Mouse (Mus musculus): Measurements from ENCODE around the gene Gm12394. TPM values are rescaled to one million over a fixed set of nuclear protein-coding genes. Genes with fewer than 3 reads are reported as not detected.
"Not testable (repeated sequence)": the region's sequence is repeated elsewhere in the genome, so short reads cannot be mapped to it uniquely, and the experiment has no call there.

The Gm12394 gene
- 0.69 and 0.73 TPM in 2 replicates for polyA plus RNA-seq (2014; fragmentation: Nextera tagmentation; extraction: Ambion mirVana)

DNA sequence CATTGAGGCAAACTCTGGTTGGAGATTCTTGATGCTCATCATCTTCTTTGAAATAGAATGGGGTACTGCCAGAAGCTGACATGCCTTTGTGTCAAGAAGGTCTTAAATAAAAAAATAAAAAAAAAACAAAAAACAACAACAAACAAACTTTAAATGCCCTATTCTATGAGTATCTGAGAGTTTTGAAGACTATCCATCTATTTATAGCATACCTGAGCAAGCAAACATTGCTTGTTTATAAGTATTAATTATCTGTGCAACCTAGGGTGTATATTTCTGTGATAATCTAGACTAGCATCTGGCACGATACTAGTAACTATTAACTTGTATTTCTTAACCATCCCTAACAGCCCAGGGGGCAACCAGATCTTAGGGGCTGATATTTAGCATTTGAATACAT lies at the start of gene Gm12394:
Gm12394 (minus strand) TSS at position 101 of the 400 bp plus-strand sequence.
- not testable (repeated sequence) for H3K4me2 ChIP-seq (ENCODE audit: low read depth); H3K27ac ChIP-seq (ENCODE audit: low read depth, low read length); H3K9ac ChIP-seq (ENCODE audit: low read length); ATAC-seq (ENCODE audit: insufficient read depth, low FRiP score, low TSS enrichment); H3K4me3 ChIP-seq (ENCODE audit: low read depth, low read length); DNase-seq (ENCODE audit: low spot score); H3K9me3 ChIP-seq (ENCODE audit: control insufficient read depth, low read length); H3K36me3 ChIP-seq (ENCODE audit: control insufficient read depth, insufficient read depth, low read length); H3K27me3 ChIP-seq (ENCODE audit: control insufficient read depth, insufficient read depth, low read length); H3K4me1 ChIP-seq (ENCODE audit: control insufficient read depth, insufficient read depth, low read length)
- whole genome bisulfite sequencing: 80% methylated on average over 1 of the region's 1 CpGs

DNA sequence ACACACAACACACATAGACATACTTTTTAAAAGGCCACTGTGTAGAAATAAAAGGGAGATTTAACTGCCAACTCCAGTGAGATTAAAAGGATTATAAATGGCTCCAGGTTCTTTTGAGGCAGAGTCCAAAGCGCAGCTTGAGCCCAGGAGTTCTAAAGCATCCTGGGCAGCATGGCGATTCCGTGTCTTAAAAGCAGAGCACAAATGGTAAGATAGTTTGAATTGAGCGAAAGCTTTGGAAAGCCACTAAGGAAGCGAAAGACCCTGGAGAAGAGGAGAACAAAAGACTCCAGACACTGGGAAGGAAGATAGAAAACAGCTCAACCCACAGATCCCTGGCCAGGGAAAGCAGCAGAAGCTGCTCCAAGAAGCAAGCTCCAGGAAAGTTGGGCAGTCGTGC lies 48.4 kb upstream of the Gm12394 start:
- H3K27ac ChIP-seq (ENCODE audit: low read depth, low read length): no peak overlapping the region
- H3K36me3 ChIP-seq (ENCODE audit: control insufficient read depth, insufficient read depth, low read length): no peaks in the 10 kb centered on the region
- ATAC-seq (ENCODE audit: insufficient read depth, low FRiP score, low TSS enrichment) (no peak), DNase-seq (ENCODE audit: low spot score) (no peak)
- H3K27me3 ChIP-seq (ENCODE audit: control insufficient read depth, insufficient read depth, low read length): no peaks in the 10 kb centered on the region
- no peaks in the 10 kb centered on the region for H3K9me3 ChIP-seq (ENCODE audit: control insufficient read depth, low read length)
- no peak overlapping the region for H3K9ac ChIP-seq (ENCODE audit: low read length)
- H3K4me3 ChIP-seq (ENCODE audit: low read depth, low read length): no peak overlapping the region
- WGBS: 82% methylated on average over 6 of the region's 6 CpGs
- no peaks in the 10 kb centered on the region for H3K4me1 ChIP-seq (ENCODE audit: control insufficient read depth, insufficient read depth, low read length)
- H3K4me2 ChIP-seq (ENCODE audit: low read depth): no peak overlapping the region

- no peak for DNase-seq (ENCODE audit: low spot score)
- H3K9me3 ChIP-seq (ENCODE audit: control insufficient read depth, low read length): no peaks in the 10 kb centered on the region
- 95% methylated on average over 3 of the region's 3 CpGs for WGBS
- H3K4me1 ChIP-seq (ENCODE audit: control insufficient read depth, insufficient read depth, low read length): no peaks in the 10 kb centered on the region
- H3K36me3 ChIP-seq (ENCODE audit: control insufficient read depth, insufficient read depth, low read length): no peaks in the 10 kb centered on the region
- no peak overlapping the region for H3K4me3 ChIP-seq (ENCODE audit: low read depth, low read length)
- no peak overlapping the region for H3K27ac ChIP-seq (ENCODE audit: low read depth, low read length)
- no peak overlapping the region for H3K9ac ChIP-seq (ENCODE audit: low read length)
- no peak for ATAC-seq (ENCODE audit: insufficient read depth, low FRiP score, low TSS enrichment)
- no peak overlapping the region for H3K4me2 ChIP-seq (ENCODE audit: low read depth)
- H3K27me3 ChIP-seq (ENCODE audit: control insufficient read depth, insufficient read depth, low read length): no peaks in the 10 kb centered on the region
Measured at GRCm38 (mm10) chr4:42904523-42904922, 48.0 kb upstream of the Gm12394 start.

DNA sequence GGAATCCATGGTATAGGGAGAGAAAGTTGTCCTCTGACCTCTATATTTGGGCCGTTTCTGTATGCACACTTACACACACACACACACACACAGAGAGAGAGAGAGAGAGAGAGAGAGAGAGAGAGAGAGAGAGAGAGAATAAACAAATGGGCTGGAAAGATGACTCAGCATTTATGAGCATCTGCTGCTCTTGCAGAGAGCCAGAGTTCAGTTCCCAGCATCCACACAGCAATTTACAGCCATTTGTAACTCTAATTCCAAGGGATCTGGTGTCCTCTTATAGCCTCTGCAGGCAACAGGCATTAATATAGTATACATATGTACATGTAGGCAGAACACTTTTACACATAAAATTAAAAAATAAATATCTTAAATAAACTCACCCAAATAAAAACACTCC lies 47.4 kb upstream of the Gm12394 start:
- WGBS: 91% methylated on average over 1 of the region's 1 CpGs
- no peaks in the 10 kb centered on the region for H3K36me3 ChIP-seq (ENCODE audit: control insufficient read depth, insufficient read depth, low read length)

GRCm38 (mm10) chr4:42902730-42903129 lies 46.2 kb upstream of the Gm12394 start:
- Histone ChIP-seq H3K27ac (ENCODE audit: low read depth, low read length) (no peak overlapping the region), H3K9ac (ENCODE audit: low read length) (no peak overlapping the region), H3K4me1 (ENCODE audit: control insufficient read depth, insufficient read depth, low read length) (no peaks in the 10 kb centered on the region), H3K9me3 (ENCODE audit: control insufficient read depth, low read length) (no peaks in the 10 kb centered on the region), H3K4me2 (ENCODE audit: low read depth) (no peak overlapping the region), H3K27me3 (ENCODE audit: control insufficient read depth, insufficient read depth, low read length) (no peaks in the 10 kb centered on the region), H3K36me3 (ENCODE audit: control insufficient read depth, insufficient read depth, low read length) (no peaks in the 10 kb centered on the region), H3K4me3 (ENCODE audit: low read depth, low read length) (no peak overlapping the region)
- ATAC-seq (ENCODE audit: insufficient read depth, low FRiP score, low TSS enrichment) (no peak), DNase-seq (ENCODE audit: low spot score) (no peak)
- WGBS: 90% methylated on average over 5 of the region's 5 CpGs

More for the DNA sequence above, 47.4 kb upstream of the Gm12394 start:
- DNase-seq (ENCODE audit: low spot score): no peak
- Histone ChIP-seq H3K27ac (ENCODE audit: low read depth, low read length) (no peak overlapping the region), H3K9ac (ENCODE audit: low read length) (no peak overlapping the region), H3K9me3 (ENCODE audit: control insufficient read depth, low read length) (no peaks in the 10 kb centered on the region), H3K4me2 (ENCODE audit: low read depth) (no peak overlapping the region), H3K4me1 (ENCODE audit: control insufficient read depth, insufficient read depth, low read length) (no peaks in the 10 kb centered on the region), H3K27me3 (ENCODE audit: control insufficient read depth, insufficient read depth, low read length) (no peaks in the 10 kb centered on the region), H3K4me3 (ENCODE audit: low read depth, low read length) (no peak overlapping the region)
- no peak for ATAC-seq (ENCODE audit: insufficient read depth, low FRiP score, low TSS enrichment)

- 62% methylated on average over 9 of the region's 9 CpGs for WGBS
- no peak for DNase-seq (ENCODE audit: low spot score)
- H3K4me1 ChIP-seq (ENCODE audit: control insufficient read depth, insufficient read depth, low read length): no peaks in the 10 kb centered on the region
- no peak overlapping the region for H3K4me3 ChIP-seq (ENCODE audit: low read depth, low read length)
- no peaks in the 10 kb centered on the region for H3K36me3 ChIP-seq (ENCODE audit: control insufficient read depth, insufficient read depth, low read length)
- no peaks in the 10 kb centered on the region for H3K9me3 ChIP-seq (ENCODE audit: control insufficient read depth, low read length)
- no peak overlapping the region for H3K9ac ChIP-seq (ENCODE audit: low read length)
- no peak for ATAC-seq (ENCODE audit: insufficient read depth, low FRiP score, low TSS enrichment)
- H3K27me3 ChIP-seq (ENCODE audit: control insufficient read depth, insufficient read depth, low read length): no peaks in the 10 kb centered on the region
- no peak overlapping the region for H3K27ac ChIP-seq (ENCODE audit: low read depth, low read length)
- no peak overlapping the region for H3K4me2 ChIP-seq (ENCODE audit: low read depth)
Measured at GRCm38 (mm10) chr4:42902174-42902573, 45.6 kb upstream of the Gm12394 start.

DNA sequence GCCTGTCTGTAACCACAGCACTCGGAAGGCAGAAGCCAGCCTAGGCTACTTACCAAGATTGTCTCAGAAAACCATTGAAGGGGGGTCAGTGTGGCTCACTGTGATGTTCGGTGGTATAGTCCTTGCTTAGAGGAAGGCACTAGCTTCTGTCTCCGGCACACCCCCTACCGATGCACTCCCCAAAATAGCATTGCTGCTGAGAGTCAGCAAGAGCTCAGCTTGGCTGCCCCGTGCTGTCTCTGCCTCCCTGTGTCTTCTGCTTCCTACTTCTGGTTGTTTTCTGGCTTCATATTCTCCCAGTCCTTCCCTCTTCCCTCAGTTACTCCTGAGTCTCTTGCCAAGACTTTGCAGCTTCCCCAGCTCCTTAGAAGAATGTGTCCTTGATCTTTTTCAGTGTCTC lies 44.3 kb upstream of the Gm12394 start:
- Histone ChIP-seq H3K36me3 (ENCODE audit: control insufficient read depth, insufficient read depth, low read length) (no peaks in the 10 kb centered on the region), H3K9ac (ENCODE audit: low read length) (no peak overlapping the region), H3K4me2 (ENCODE audit: low read depth) (no peak overlapping the region), H3K4me1 (ENCODE audit: control insufficient read depth, insufficient read depth, low read length) (no peaks in the 10 kb centered on the region), H3K27me3 (ENCODE audit: control insufficient read depth, insufficient read depth, low read length) (no peaks in the 10 kb centered on the region), H3K27ac (ENCODE audit: low read depth, low read length) (no peak overlapping the region), H3K4me3 (ENCODE audit: low read depth, low read length) (no peak overlapping the region), H3K9me3 (ENCODE audit: control insufficient read depth, low read length) (no peaks in the 10 kb centered on the region)
- 65% methylated on average over 5 of the region's 5 CpGs for WGBS
- no peak for DNase-seq (ENCODE audit: low spot score)
- no peak for ATAC-seq (ENCODE audit: insufficient read depth, low FRiP score, low TSS enrichment)

DNA sequence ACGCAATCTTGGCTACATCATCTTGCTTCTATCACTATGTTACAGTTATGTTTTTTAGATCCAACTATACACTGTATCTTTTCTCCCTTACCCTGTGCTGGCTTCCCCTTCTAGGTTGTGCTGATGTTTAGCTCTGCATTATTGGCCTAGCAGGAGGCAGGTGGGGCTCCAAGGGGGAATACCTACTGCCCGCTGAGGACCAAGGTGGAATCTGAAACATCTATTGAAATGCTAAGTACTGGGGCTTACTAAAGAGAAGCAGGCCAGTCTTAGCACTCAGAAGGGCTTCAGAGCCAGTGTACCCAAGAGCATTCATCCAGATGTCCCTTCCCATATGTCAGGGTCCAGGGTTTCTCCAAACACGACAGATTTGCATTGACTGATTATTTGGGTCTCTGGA lies 42.3 kb upstream of the Gm12394 start:
- no peaks in the 10 kb centered on the region for H3K4me1 ChIP-seq (ENCODE audit: control insufficient read depth, insufficient read depth, low read length)
- H3K4me2 ChIP-seq (ENCODE audit: low read depth): no peak overlapping the region
- H3K27me3 ChIP-seq (ENCODE audit: control insufficient read depth, insufficient read depth, low read length): no peaks in the 10 kb centered on the region
- H3K36me3 ChIP-seq (ENCODE audit: control insufficient read depth, insufficient read depth, low read length): no peaks in the 10 kb centered on the region
- no peak overlapping the region for H3K27ac ChIP-seq (ENCODE audit: low read depth, low read length)
- no peak for DNase-seq (ENCODE audit: low spot score)
- H3K4me3 ChIP-seq (ENCODE audit: low read depth, low read length): no peak overlapping the region
- WGBS: 34% methylated on average over 3 of the region's 3 CpGs
- no peak for ATAC-seq (ENCODE audit: insufficient read depth, low FRiP score, low TSS enrichment)
- no peak overlapping the region for H3K9ac ChIP-seq (ENCODE audit: low read length)
- H3K9me3 ChIP-seq (ENCODE audit: control insufficient read depth, low read length): no peaks in the 10 kb centered on the region

DNA sequence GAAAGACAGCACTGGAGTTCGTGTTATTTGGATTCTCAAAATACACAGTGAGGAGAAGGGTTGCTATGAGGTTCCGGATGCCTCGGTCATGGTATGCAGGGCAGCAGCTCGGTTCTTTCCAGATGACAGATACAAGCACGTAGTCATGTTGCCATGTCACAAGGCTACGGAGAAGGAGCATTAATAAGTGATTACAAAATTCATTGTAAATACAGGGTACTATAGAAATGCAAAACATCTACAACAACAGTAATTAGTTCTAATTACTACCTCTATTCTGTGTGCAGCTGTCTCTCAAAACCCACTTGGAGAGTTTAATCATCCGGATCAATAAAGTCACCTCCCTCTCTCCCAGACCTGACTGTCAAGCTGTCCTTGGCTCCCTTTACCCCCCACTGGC lies 38.5 kb upstream of the Gm12394 start:
- no peaks in the 10 kb centered on the region for H3K36me3 ChIP-seq (ENCODE audit: control insufficient read depth, insufficient read depth, low read length)
- WGBS: 74% methylated on average over 7 of the region's 7 CpGs
- no peak for DNase-seq (ENCODE audit: low spot score)

More for the DNA sequence above, 38.5 kb upstream of the Gm12394 start:
- no peak for ATAC-seq (ENCODE audit: insufficient read depth, low FRiP score, low TSS enrichment)
- Histone ChIP-seq H3K9ac (ENCODE audit: low read length) (no peak overlapping the region), H3K4me2 (ENCODE audit: low read depth) (no peak overlapping the region), H3K27me3 (ENCODE audit: control insufficient read depth, insufficient read depth, low read length) (no peaks in the 10 kb centered on the region), H3K9me3 (ENCODE audit: control insufficient read depth, low read length) (no peaks in the 10 kb centered on the region), H3K4me1 (ENCODE audit: control insufficient read depth, insufficient read depth, low read length) (no peaks in the 10 kb centered on the region), H3K27ac (ENCODE audit: low read depth, low read length) (no peak overlapping the region), H3K4me3 (ENCODE audit: low read depth, low read length) (no peak overlapping the region)

Data from neural tube, embryonic 11.5 days (tissue).